Mouse (Mus musculus) gastrocnemius, adult 2 months (tissue): ENCODE data around the gene Pkhd1. TPM values are rescaled to one million over a fixed set of nuclear protein-coding genes. Genes with fewer than 3 reads are reported as not detected.
"Not testable (repeated sequence)": the region's sequence is repeated elsewhere in the genome, so short reads cannot be mapped to it uniquely, and the experiment has no call there.

Experiments used
- DNase-seq: peaks from one replicate; pipeline ENCODE4 v3.0.0; 2022
- H3K27ac ChIP-seq: fragments of 200-600 bp; 2 replicates; pipeline ENCODE4 v1.8.1; 2022; ENCODE audit warnings: mild to moderate bottlenecking
- H3K4me3 ChIP-seq: fragments of 200-600 bp; 2 replicates; pipeline ENCODE4 v1.8.1; 2022; ENCODE audit warnings: mild to moderate bottlenecking, moderate library complexity
- CTCF ChIP-seq: fragments of 200-600 bp; IDR thresholded peaks from 2 replicates; pipeline ENCODE4 v1.8.1; 2022; ENCODE audit warnings: antibody characterized with exemption, mild to moderate bottlenecking, moderate library complexity
- intact Hi-C: fragments of 180-260 bp; cut with DNase I; formaldehyde crosslinking; loops from one replicate; pipeline ENCODE4 v1.15.1; 2025
- total RNA-seq, 2 experiments: library from RNA; stranded (reverse); gene quantifications; 2 replicates each; pipeline ENCODE4 v1.2.3; 2021

The Pkhd1 gene
- total RNA-seq, 2 experiments from 2014 or later: 0.06 TPM; not detected in 1

GRCm38 (mm10) chr1:20310925-20311324 is 306.9 kb downstream of the Pkhd1 start:
- no peak for DNase-seq
- Histone ChIP-seq H3K4me3 (no peak overlapping the region), H3K27ac (no peak overlapping the region)
- TF ChIP-seq CTCF: no peak
- intact Hi-C loops: loop anchor here (1.0 to 5.0 kb wide), 2 partner anchors 202 to 1109 kb away; no protein-coding TSS in a partner anchor

- no peak for DNase-seq
- intact Hi-C loops: no loop called here
- TF ChIP-seq CTCF: peak; percentile 28; the same call in 1 of the 2 replicates
- Histone ChIP-seq H3K27ac (no peak overlapping the region), H3K4me3 (no peak overlapping the region)
These were observed 311.7 kb downstream of the Pkhd1 start for GRCm38 (mm10) chr1:20306116-20306515.

- intact Hi-C loops: no loop called here
- Histone ChIP-seq H3K27ac (no peak overlapping the region), H3K4me3 (no peak overlapping the region)
- TF ChIP-seq CTCF: no peak
- no peak for DNase-seq
These were observed 314.8 kb downstream of the Pkhd1 start for GRCm38 (mm10) chr1:20302943-20303578.

GRCm38 (mm10) chr1:20302187-20302942 is 315.5 kb downstream of the Pkhd1 start:
- no peak for DNase-seq
- intact Hi-C loops: no loop called here
- TF ChIP-seq CTCF: no peak
- Histone ChIP-seq H3K4me3 (no peak overlapping the region), H3K27ac (no peak overlapping the region)

- Histone ChIP-seq H3K27ac (no peak overlapping the region), H3K4me3 (no peak overlapping the region)
- no peak for TF ChIP-seq CTCF
- DNase-seq: no peak
- intact Hi-C loops: no loop called here
These were observed 316.2 kb downstream of the Pkhd1 start for GRCm38 (mm10) chr1:20301631-20302030.

- Histone ChIP-seq H3K27ac (no peak overlapping the region), H3K4me3 (no peak overlapping the region)
- intact Hi-C loops: no loop called here
- TF ChIP-seq CTCF: no peak
- no peak for DNase-seq
These were observed 329.2 kb downstream of the Pkhd1 start for GRCm38 (mm10) chr1:20288696-20289095.

- Histone ChIP-seq H3K4me3 (no peak overlapping the region), H3K27ac (no peak overlapping the region)
- no peak for DNase-seq
- intact Hi-C loops: no loop called here
- no peak for TF ChIP-seq CTCF
These were observed 357.5 kb downstream of the Pkhd1 start for GRCm38 (mm10) chr1:20260403-20260802.

GRCm38 (mm10) chr1:20248169-20248568 is 369.7 kb downstream of the Pkhd1 start:
- H3K27ac ChIP-seq: no peak overlapping the region
- no peak for TF ChIP-seq CTCF
- DNase-seq: no peak
- intact Hi-C loops: no loop called here
- H3K4me3 ChIP-seq: no peak overlapping the region

GRCm38 (mm10) chr1:20216681-20217080 is 401.2 kb downstream of the Pkhd1 start:
- no peak overlapping the region for H3K4me3 ChIP-seq
- no peak for DNase-seq
- no peak for TF ChIP-seq CTCF
- no peak overlapping the region for H3K27ac ChIP-seq
- intact Hi-C loops: no loop called here

GRCm38 (mm10) chr1:20190444-20190843 is 427.4 kb downstream of the Pkhd1 start:
- DNase-seq: no peak
- H3K27ac ChIP-seq: no peak overlapping the region
- intact Hi-C loops: no loop called here

GRCm38 (mm10) chr1:20180157-20180556 is 437.7 kb downstream of the Pkhd1 start:
- no peak for DNase-seq
- Histone ChIP-seq H3K27ac (no peak overlapping the region), H3K4me3 (no peak overlapping the region)
- no peak for TF ChIP-seq CTCF
- intact Hi-C loops: no loop called here

More at GRCm38 (mm10) chr1:20190444-20190843, 427.4 kb downstream of the Pkhd1 start:
- TF ChIP-seq CTCF: no peak
- no peak overlapping the region for H3K4me3 ChIP-seq

GRCm38 (mm10) chr1:20171199-20171598 is 446.7 kb downstream of the Pkhd1 start:
- Histone ChIP-seq H3K27ac (no peak overlapping the region), H3K4me3 (no peak overlapping the region)
- no peak for DNase-seq
- TF ChIP-seq CTCF: no peak
- intact Hi-C loops: no loop called here

- H3K27ac ChIP-seq, H3K4me3 ChIP-seq, intact Hi-C loops, DNase-seq: not testable (repeated sequence)
These were observed 467.2 kb downstream of the Pkhd1 start for GRCm38 (mm10) chr1:20150627-20151026.
